ENCODE assay signal across 10 mouse cellular contexts in the genomic region with DNA sequence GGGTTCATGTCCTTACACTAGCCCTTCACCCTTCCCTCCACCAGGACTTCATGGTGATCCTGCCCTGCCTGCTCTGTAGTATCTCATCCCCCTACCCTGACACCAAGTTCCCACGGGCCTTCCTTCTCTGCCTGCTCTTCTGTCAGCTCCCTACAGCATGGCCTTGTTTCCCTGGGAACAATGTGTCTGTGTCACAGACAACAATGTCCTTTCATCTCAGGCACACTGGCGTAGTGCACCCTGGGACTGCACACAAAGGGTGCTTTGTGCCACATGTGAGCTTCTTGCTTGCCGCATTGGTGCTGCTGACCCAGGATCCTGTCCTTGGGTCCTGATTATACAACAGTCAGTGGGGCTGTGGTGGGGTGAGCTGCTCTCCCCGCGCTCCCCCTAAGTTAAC. TPM values are rescaled to one million over a fixed set of nuclear protein-coding genes. Genes with fewer than 3 reads are reported as not detected.
DNase-seq lines count a peak whose midpoint lies in the region; ATAC-seq and TF ChIP-seq lines count a peak whose summit lies in the region.
"Had no signal": no experiment of that assay in that cellular context is flagged by ENCODE, and none has a peak within 500 bp of the region (broad histone marks: within the 10 kb centered on the region; RNA-seq: fewer than 3 reads in every experiment).

No protein-coding gene starts in this region.

- no peaks in the 10 kb centered on the region for H3K36me3 ChIP-seq in testis, adult 2 months (ENCODE audit: control insufficient read depth, insufficient read depth, low read length)
- peaks cover 19% of the 10 kb centered on the region; the same call in 1 of the 2 replicates for H3K36me3 ChIP-seq in forebrain, postnatal 0 days (ENCODE audit: insufficient read depth)
- H3K36me3 ChIP-seq in midbrain, embryonic 13.5 days = peaks cover 37% of the 10 kb centered on the region

- H3K4me1 ChIP-seq in testis, adult 2 months (ENCODE audit: control insufficient read depth, insufficient read depth, low read length) = no peaks in the 10 kb centered on the region
- no peaks in the 10 kb centered on the region for H3K4me1 ChIP-seq in forebrain, postnatal 0 days (ENCODE audit: insufficient read depth)
- peaks cover 60% of the 10 kb centered on the region for H3K4me1 ChIP-seq in midbrain, embryonic 13.5 days (replicated peaks)

- H3K27me3 ChIP-seq in testis, adult 2 months (ENCODE audit: control insufficient read depth, insufficient read depth, low read length) = no peaks in the 10 kb centered on the region
- H3K27me3 ChIP-seq in forebrain, postnatal 0 days (ENCODE audit: insufficient read depth, low read length) = no peaks in the 10 kb centered on the region
- no peaks in the 10 kb centered on the region for H3K27me3 ChIP-seq in midbrain, embryonic 13.5 days

- H3K4me3 ChIP-seq in testis, adult 2 months (ENCODE audit: control insufficient read depth, low read depth, low read length) = no peak overlapping the region
- H3K4me3 ChIP-seq in forebrain, postnatal 0 days (ENCODE audit: low read depth, low read length) = no peak overlapping the region
- no peak overlapping the region for H3K4me3 ChIP-seq in midbrain, embryonic 13.5 days (replicated peaks)

- H3K9ac ChIP-seq in forebrain, postnatal 0 days = no peak overlapping the region
- peak overlapping the region; percentile 53; the same call in 1 of the 2 replicates for H3K9ac ChIP-seq in midbrain, embryonic 13.5 days (replicated peaks)

- H3K9me3 ChIP-seq in forebrain, postnatal 0 days (ENCODE audit: low read length) = no peaks in the 10 kb centered on the region
- H3K9me3 ChIP-seq in midbrain, embryonic 13.5 days = no peaks in the 10 kb centered on the region

- H3K27ac ChIP-seq in testis, adult 2 months (ENCODE audit: control insufficient read depth, insufficient read depth, low read depth, low read length) = peak overlapping the region; percentile 3
- peak overlapping the region; percentile 57 for H3K27ac ChIP-seq in forebrain, postnatal 0 days (ENCODE audit: low read depth, low read length)
- H3K27ac ChIP-seq in midbrain, embryonic 13.5 days = peak overlapping the region; percentile 87

- no peak overlapping the region for H3K4me2 ChIP-seq in forebrain, postnatal 0 days (ENCODE audit: low read depth)
- H3K4me2 ChIP-seq in midbrain, embryonic 13.5 days (replicated peaks) = peak overlapping the region; percentile 34

- ATAC-seq in forebrain, postnatal 0 days = peak; percentile 93
- peak; percentile 94 for ATAC-seq in midbrain, embryonic 13.5 days

- no peak for DNase-seq in testis, postnatal 10 days (ENCODE audit: low spot score)
- DNase-seq in forebrain, postnatal 0 days = peak; percentile 52
- no peak for DNase-seq in ovary, postnatal 10 days (ENCODE audit: low spot score)
- no peak for DNase-seq in lung, postnatal 36 days
- DNase-seq in yolk sac, embryonic 10.5 days (ENCODE audit: low spot score) = no peak
- DNase-seq: cerebellum, postnatal 36 days; heart, postnatal 10 days had no signal

- no peak for TF ChIP-seq CTCF in testis, adult 2 months (IDR thresholded peaks at IDR 0.05; ENCODE audit: control insufficient read depth, insufficient read depth, insufficient replicate concordance, low read depth, low read length)
- no peak for TF ChIP-seq CTCF in forebrain, postnatal 0 days (IDR thresholded peaks at IDR 0.05; ENCODE audit: low read depth)

- 11% methylated on average over 5 of the region's 5 CpGs for WGBS in forebrain, postnatal 0 days
- 13% methylated on average over 5 of the region's 5 CpGs for WGBS in midbrain, embryonic 13.5 days

- no peak for TF ChIP-seq POLR2A in testis, adult 2 months (IDR thresholded peaks at IDR 0.05; ENCODE audit: control insufficient read depth, low read depth, low read length)

RNA-seq across cellular contexts. Expression of a gene that starts 11.1 kb away (rescaled TPM):
- polyA plus RNA-seq in testis, adult 2 months (2012; rRNA removed) = 100 and 110 TPM in 2 replicates
- total RNA-seq in forebrain, postnatal 0 days (2014; rRNA removed) = 59.2 and 60.5 TPM in 2 replicates
- polyA plus RNA-seq in forebrain, postnatal 0 days (2015; fragmentation: Nextera tagmentation; extraction: Ambion mirVana) = 142 and 152 TPM in 2 replicates
- 133 and 147 TPM in 2 replicates for polyA plus RNA-seq in midbrain, embryonic 13.5 days (2015; fragmentation: Nextera tagmentation; extraction: Ambion mirVana)

RNA-seq across cellular contexts. Expression of a gene that starts 15.0 kb away (rescaled TPM):
- polyA plus RNA-seq in testis, adult 2 months (2012; rRNA removed) = 39.7 and 47.8 TPM in 2 replicates
- total RNA-seq in forebrain, postnatal 0 days (2014; rRNA removed) = 6.4 and 11.8 TPM in 2 replicates
- polyA plus RNA-seq in forebrain, postnatal 0 days (2015; fragmentation: Nextera tagmentation; extraction: Ambion mirVana) = 5.6 and 8.2 TPM in 2 replicates
- polyA plus RNA-seq in midbrain, embryonic 13.5 days (2015; fragmentation: Nextera tagmentation; extraction: Ambion mirVana) = 4.8 TPM in 2 replicates
- total RNA-seq: heart, postnatal 10 days had no signal

RNA-seq across cellular contexts. Expression of a gene that starts 15.9 kb away (rescaled TPM):
- polyA plus RNA-seq in testis, adult 2 months (2012; rRNA removed) = 2.2 and 2.3 TPM in 2 replicates
- total RNA-seq in forebrain, postnatal 0 days (2014; rRNA removed) = 0.38 and 1.0 TPM in 2 replicates
- 0.26 and 0.45 TPM in 2 replicates for polyA plus RNA-seq in forebrain, postnatal 0 days (2015; fragmentation: Nextera tagmentation; extraction: Ambion mirVana)
- 0.34 and 0.55 TPM in 2 replicates for polyA plus RNA-seq in midbrain, embryonic 13.5 days (2015; fragmentation: Nextera tagmentation; extraction: Ambion mirVana)
- total RNA-seq: heart, postnatal 10 days had no signal
- polyA plus RNA-seq: lung, embryonic 16.5 days had no signal

RNA-seq across cellular contexts. Expression of a gene that starts 24.4 kb away (rescaled TPM):
- 15.4 and 17.6 TPM in 2 replicates for polyA plus RNA-seq in testis, adult 2 months (2012; rRNA removed)
- total RNA-seq in forebrain, postnatal 0 days (2014; rRNA removed) = 17.6 and 19.7 TPM in 2 replicates
- 7.2 and 7.5 TPM in 2 replicates for polyA plus RNA-seq in forebrain, postnatal 0 days (2015; fragmentation: Nextera tagmentation; extraction: Ambion mirVana)
- polyA plus RNA-seq in midbrain, embryonic 13.5 days (2015; fragmentation: Nextera tagmentation; extraction: Ambion mirVana) = 5.6 and 7.3 TPM in 2 replicates

RNA-seq across cellular contexts. Expression of a gene that starts 27.3 kb away (rescaled TPM):
- 1.4 and 1.6 TPM in 2 replicates for polyA plus RNA-seq in testis, adult 2 months (2012; rRNA removed)
- total RNA-seq in forebrain, postnatal 0 days (2014; rRNA removed) = 32.4 and 35.5 TPM in 2 replicates
- 31.3 and 33.2 TPM in 2 replicates for polyA plus RNA-seq in forebrain, postnatal 0 days (2015; fragmentation: Nextera tagmentation; extraction: Ambion mirVana)
- polyA plus RNA-seq in midbrain, embryonic 13.5 days (2015; fragmentation: Nextera tagmentation; extraction: Ambion mirVana) = 15.2 and 16.3 TPM in 2 replicates

Comparison
In these comparisons a context has a peak if more than half of its experiments do, and no peak if none do; other contexts are left out.
1. H3K27ac ChIP-seq: peak in every context shown above with its lines; median percentile 87 in midbrain, embryonic 13.5 days; 57 in forebrain, postnatal 0 days; 3 in testis, adult 2 months.